Mouse (Mus musculus) G1E (cell line): ENCODE data around the gene Golga2. TPM values are rescaled to one million over a fixed set of nuclear protein-coding genes. Genes with fewer than 3 reads are reported as not detected.

Experiments used
- ATAC-seq: 2 replicates; pipeline ENCODE4 v1.8.0; 2016; ENCODE audit warnings: mild to moderate bottlenecking; ENCODE audit not compliant: insufficient number of reproducible peaks, poor library complexity, low FRiP score, severe bottlenecking; ENCODE audit errors: extremely low read depth
- DNase-seq: peaks from one replicate; pipeline ENCODE4 v3.0.0; 2012; ENCODE audit warnings: low spot score
- H3K27me3 ChIP-seq: 2 replicates; pipeline ENCODE4 v1.6.1; 2012; ENCODE audit warnings: mild to moderate bottlenecking, low read length, inconsistent platforms; ENCODE audit not compliant: insufficient read depth
- H3K36me3 ChIP-seq: replicated peaks from 2 replicates; pipeline ENCODE3; 2012; ENCODE audit warnings: mild to moderate bottlenecking, inconsistent platforms
- H3K4me1 ChIP-seq: 2 replicates; pipeline ENCODE4 v1.6.1; 2012; ENCODE audit warnings: low read depth, low read length, inconsistent platforms, mixed read lengths; ENCODE audit not compliant: insufficient read depth
- H3K4me3 ChIP-seq: 2 replicates; pipeline ENCODE4 v1.5.1; 2012; ENCODE audit warnings: low read depth, mild to moderate bottlenecking, inconsistent platforms, low read length, moderate library complexity, mixed read lengths
- H3K9me3 ChIP-seq: replicated peaks from 2 replicates; pipeline ENCODE4 v1.6.1; 2012; ENCODE audit warnings: inconsistent platforms
- CTCF ChIP-seq: IDR thresholded peaks from 2 replicates; pipeline ENCODE4 v1.5.1; 2012; ENCODE audit warnings: low read depth, low read length, inconsistent platforms, mixed read lengths
- GATA1 ChIP-seq: IDR thresholded peaks from 2 replicates; pipeline ENCODE4 v1.6.1; 2012; ENCODE audit warnings: borderline replicate concordance, low read length, inconsistent platforms, mixed read lengths
- GATA2 ChIP-seq: IDR thresholded peaks from 2 replicates; pipeline ENCODE4 v1.6.1; 2012; ENCODE audit warnings: low read depth, low read length, inconsistent platforms, borderline replicate concordance
- POLR2AphosphoS5 ChIP-seq: IDR thresholded peaks from 2 replicates; pipeline ENCODE4 v1.6.1; 2012; ENCODE audit warnings: low read depth, low read length, inconsistent platforms; ENCODE audit not compliant: insufficient replicate concordance
- TAL1 ChIP-seq: conservative IDR thresholded peaks from 2 replicates; pipeline ENCODE4 v1.6.1; 2012; ENCODE audit warnings: low read depth, low read length, inconsistent platforms, mixed read lengths
- polyA plus RNA-seq: library from polyadenylated mRNA; stranded (reverse); fragments of >175 nt; gene quantifications from 2 replicates; pipeline ENCODE4 v1.2.3, GENCODE M21; 2012
- total RNA-seq, 2 experiments: library from RNA; stranded (forward) in 1 of 2; stranded (reverse) in 1 of 2; fragments of 200-1000 nt in 1 of 2; fragments of >200 nt in 1 of 2; fragmentation: Nextera tagmentation in 1 of 2; gene quantifications; 2 replicates each; pipeline ENCODE4 v1.2.3; 2014 to 2017

Golga2 gene
- total and polyA plus RNA-seq, 3 experiments, result 24.3 to 35.6 (median 24.5) TPM

- no peaks in the 10 kb centered on the region for H3K27me3 ChIP-seq
- no peak for ATAC-seq
- DNase-seq, result no peak
- H3K4me3 ChIP-seq, result no peak overlapping the region
- peaks cover 99% of the 10 kb centered on the region for H3K36me3 ChIP-seq
- no peaks in the 10 kb centered on the region for H3K9me3 ChIP-seq
- no peak for TF ChIP-seq GATA2
- no peak for TF ChIP-seq CTCF
- TF ChIP-seq POLR2AphosphoS5, result no peak
- TF ChIP-seq GATA1, result no peak
- no peak for TF ChIP-seq TAL1
- peaks cover 19% of the 10 kb centered on the region for H3K4me1 ChIP-seq
These were observed 38.5 kb upstream of the Golga2 start for GRCm38 (mm10) chr2:32248377-32249361.

GRCm38 (mm10) chr2:32251791-32252527, 35.2 kb upstream of the Golga2 start:
- peaks cover 12% of the 10 kb centered on the region; the same call in 1 of the 2 replicates for H3K4me1 ChIP-seq
- no peak for ATAC-seq
- H3K9me3 ChIP-seq, result no peaks in the 10 kb centered on the region
- H3K27me3 ChIP-seq, result no peaks in the 10 kb centered on the region
- TF ChIP-seq GATA1, result no peak
- TF ChIP-seq GATA2, result no peak
- no peak for TF ChIP-seq POLR2AphosphoS5
- TF ChIP-seq TAL1, result no peak
- TF ChIP-seq CTCF, result no peak
- H3K4me3 ChIP-seq, result no peak overlapping the region
- no peak for DNase-seq
- H3K36me3 ChIP-seq, result peaks cover 90% of the 10 kb centered on the region

GRCm38 (mm10) chr2:32252658-32253057, 34.5 kb upstream of the Golga2 start:
- no peak for TF ChIP-seq GATA2
- no peak for TF ChIP-seq TAL1
- no peak for TF ChIP-seq GATA1
- TF ChIP-seq POLR2AphosphoS5, result no peak
- TF ChIP-seq CTCF, result no peak
- DNase-seq (no peak), ATAC-seq (no peak)
- Histone ChIP-seq H3K4me3 (no peak overlapping the region), H3K4me1 (peaks cover 13% of the 10 kb centered on the region; the same call in 1 of the 2 replicates), H3K27me3 (no peaks in the 10 kb centered on the region), H3K36me3 (peaks cover 90% of the 10 kb centered on the region), H3K9me3 (no peaks in the 10 kb centered on the region)

- peaks cover 90% of the 10 kb centered on the region for H3K36me3 ChIP-seq
These were observed 33.8 kb upstream of the Golga2 start for GRCm38 (mm10) chr2:32253352-32253751.

GRCm38 (mm10) chr2:32254563-32254962, 32.6 kb upstream of the Golga2 start:
- no peaks in the 10 kb centered on the region for H3K9me3 ChIP-seq
- peaks cover 30% of the 10 kb centered on the region for H3K4me1 ChIP-seq
- ATAC-seq (no peak), DNase-seq (no peak)
- TF ChIP-seq GATA1, result no peak
- TF ChIP-seq TAL1, result no peak
- no peak for TF ChIP-seq GATA2
- no peak for TF ChIP-seq POLR2AphosphoS5
- no peak for TF ChIP-seq CTCF
- H3K4me3 ChIP-seq, result no peak overlapping the region
- H3K36me3 ChIP-seq, result peaks cover 88% of the 10 kb centered on the region
- H3K27me3 ChIP-seq, result no peaks in the 10 kb centered on the region

More at GRCm38 (mm10) chr2:32253352-32253751, 33.8 kb upstream of the Golga2 start:
- H3K4me1 ChIP-seq, result peaks cover 20% of the 10 kb centered on the region
- no peak for ATAC-seq
- no peak for DNase-seq
- TF ChIP-seq GATA1 (no peak), POLR2AphosphoS5 (no peak), CTCF (no peak), GATA2 (no peak), TAL1 (no peak)
- H3K9me3 ChIP-seq, result no peaks in the 10 kb centered on the region
- no peak overlapping the region for H3K4me3 ChIP-seq
- H3K27me3 ChIP-seq, result no peaks in the 10 kb centered on the region

- peaks cover 38% of the 10 kb centered on the region for H3K4me1 ChIP-seq
- H3K27me3 ChIP-seq, result no peaks in the 10 kb centered on the region
- peaks cover 71% of the 10 kb centered on the region for H3K36me3 ChIP-seq
- no peak overlapping the region for H3K4me3 ChIP-seq
- ATAC-seq (no peak), DNase-seq (no peak)
- no peak for TF ChIP-seq POLR2AphosphoS5
- TF ChIP-seq GATA2, result no peak
- no peaks in the 10 kb centered on the region for H3K9me3 ChIP-seq
These were observed 30.9 kb upstream of the Golga2 start for GRCm38 (mm10) chr2:32256273-32256672.
